Mouse (Mus musculus) kidney, adult 11 months (tissue): ENCODE data around the gene Bscl2.
"Not testable (repeated sequence)": the region's sequence is repeated elsewhere in the genome, so short reads cannot be mapped to it uniquely, and the experiment has no call there.

Source experiments
- DNase-seq: peaks from one replicate; pipeline ENCODE4 v3.0.0; 2022

Gene Bscl2

GRCm38 (mm10) chr19:8831262-8831661, 6.0 kb upstream of the Bscl2 start:
- DNase-seq, result no peak

- no peak for DNase-seq
These were observed 4.3 kb upstream of the Bscl2 start for GRCm38 (mm10) chr19:8832971-8833370.

DNA sequence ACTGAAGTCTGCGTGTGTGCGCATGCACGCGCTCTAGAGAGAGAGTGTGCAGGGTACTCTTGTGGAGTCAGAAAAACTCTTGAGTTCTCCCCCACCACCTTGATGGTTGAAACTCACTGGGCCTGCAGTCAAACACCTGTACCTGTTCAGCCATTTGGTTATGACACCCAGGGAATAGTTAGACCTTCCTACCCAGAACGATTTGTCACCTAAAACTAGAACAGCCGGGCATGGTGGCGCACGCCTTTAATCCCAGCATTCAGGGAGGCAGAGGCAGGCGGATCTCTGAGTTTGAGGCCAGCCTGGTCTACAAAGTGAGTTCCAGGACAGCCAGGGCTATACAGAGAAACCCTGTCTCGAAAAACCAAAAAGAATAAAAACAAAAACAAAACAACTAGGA, 940 bp upstream of the Bscl2 start:
- DNase-seq, result not testable (repeated sequence)

- peak; percentile 68 for DNase-seq
These were observed 919 bp downstream of the Bscl2 start for GRCm38 (mm10) chr19:8838041-8838730.

- DNase-seq, result no peak
These were observed 2.0 kb downstream of the Bscl2 start, which contains the start of gene Gng3 for GRCm38 (mm10) chr19:8839103-8839907. TSS of gene Gng3 (minus strand) at chr19:8839194.

DNA sequence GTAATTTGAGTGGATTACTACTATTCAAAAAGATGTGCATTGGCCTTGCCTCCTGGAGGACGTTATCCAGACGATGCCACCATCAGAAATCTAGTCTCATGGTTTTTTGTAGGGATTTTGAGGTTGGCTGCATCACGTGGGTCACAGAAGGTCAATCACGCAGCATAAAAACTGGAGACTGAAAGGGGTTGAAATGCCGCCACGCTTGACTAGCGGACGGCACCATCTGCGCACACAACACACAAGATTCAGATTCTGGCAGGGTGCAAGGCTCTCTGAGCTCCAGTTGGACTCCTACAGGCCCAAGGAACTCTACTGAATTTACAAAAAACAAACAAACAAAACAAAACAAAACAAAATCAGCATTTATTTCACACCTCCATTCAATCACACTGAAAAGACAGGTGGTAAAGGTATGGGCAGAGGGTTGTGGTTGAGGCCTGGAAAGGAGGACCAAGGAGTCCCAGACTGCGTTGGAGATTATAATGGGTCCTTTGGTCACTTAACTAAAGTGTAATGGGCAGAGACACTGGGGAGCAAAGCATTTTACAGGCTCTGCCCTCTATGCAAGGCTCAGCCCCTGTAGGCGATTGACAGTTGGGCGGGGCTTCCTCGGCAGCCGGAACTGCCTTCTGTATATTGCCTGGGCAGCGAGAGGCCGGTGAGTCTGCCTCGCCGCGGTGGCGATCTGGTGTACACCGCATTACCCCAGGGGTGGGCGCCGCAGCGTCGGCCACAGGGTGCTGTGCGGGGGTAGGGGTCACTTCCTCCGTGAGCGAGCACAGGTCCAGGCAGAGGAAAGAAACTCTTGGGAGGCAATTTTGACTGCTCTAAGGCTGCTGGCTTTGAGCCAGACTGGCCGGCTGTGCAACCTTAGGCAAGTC, 2.9 kb downstream of the Bscl2 start:
- peak; percentile 85 for DNase-seq

DNA sequence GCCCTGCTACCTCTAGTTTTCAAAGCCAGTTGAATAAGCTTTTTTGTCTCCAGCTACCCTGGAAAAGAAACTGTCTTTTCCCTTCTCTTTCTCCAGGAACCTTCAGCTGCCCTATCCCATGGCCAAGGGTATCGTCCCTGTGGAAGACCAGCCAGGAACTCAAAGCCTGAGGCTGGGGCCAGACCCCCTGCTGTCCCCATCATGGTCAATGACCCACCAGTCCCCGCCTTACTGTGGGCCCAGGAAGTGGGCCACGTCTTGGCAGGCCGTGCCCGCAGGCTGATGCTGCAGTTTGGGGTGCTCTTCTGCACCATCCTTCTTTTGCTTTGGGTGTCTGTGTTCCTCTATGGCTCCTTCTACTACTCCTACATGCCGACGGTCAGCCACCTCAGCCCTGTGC, 3.7 kb downstream of the Bscl2 start:
- no peak for DNase-seq

GRCm38 (mm10) chr19:8842961-8843360, 5.7 kb downstream of the Bscl2 start:
- no peak for DNase-seq

DNA sequence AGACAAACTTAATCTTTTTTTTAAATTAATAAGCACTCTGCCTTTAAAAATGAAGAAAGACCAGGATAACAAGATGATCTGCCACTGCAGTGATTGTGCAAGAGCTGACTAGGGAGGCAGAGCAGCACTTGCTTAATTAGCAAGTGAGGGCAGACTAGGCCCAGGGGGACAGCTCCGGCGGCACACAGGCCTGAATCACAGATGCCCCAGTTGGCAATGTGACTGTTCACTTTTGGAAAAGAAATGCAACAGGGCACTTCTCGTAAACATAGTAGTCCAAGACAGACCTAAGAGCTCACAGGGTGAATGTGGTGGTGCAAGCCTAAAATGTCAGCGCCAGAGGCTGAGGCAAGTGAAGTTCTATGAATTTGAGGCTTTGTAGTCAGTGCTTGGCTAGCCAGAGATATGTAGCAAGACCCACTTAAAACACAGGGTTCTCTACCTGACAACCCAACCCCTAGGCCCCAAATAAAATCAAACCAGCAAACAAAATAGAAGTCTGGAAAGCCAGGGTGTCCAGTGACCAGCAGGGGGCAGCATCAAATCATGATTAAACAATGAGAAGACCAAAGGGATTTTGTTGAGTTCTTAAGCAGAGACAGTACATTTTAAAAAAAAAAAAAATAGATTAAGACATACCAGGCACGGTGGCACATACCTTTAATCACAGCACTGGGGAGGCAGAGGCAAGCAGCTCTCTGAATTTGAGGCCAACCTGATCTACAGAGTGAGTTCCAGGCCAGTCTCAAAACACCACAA, 7.3 kb downstream of the Bscl2 start:
- DNase-seq, result peak; percentile 44

DNA sequence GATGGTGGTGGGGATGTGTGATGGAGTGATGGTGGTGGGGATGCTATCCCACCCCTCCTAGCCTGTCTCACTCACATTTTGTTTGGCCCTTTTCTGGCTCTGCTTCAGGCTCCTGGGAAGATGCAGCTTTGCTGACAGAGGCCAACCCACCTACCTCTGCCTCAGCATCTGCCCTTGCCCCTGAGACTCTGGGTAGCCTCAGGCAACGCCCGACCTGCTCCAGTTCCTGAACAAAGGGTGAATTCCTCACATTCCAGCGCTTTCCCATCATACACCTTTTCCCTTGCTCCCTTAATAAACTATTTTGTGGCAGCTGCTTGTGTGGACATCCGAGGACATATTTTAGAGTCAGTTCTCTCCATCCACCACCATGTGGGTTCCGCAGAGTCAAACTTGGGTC, 11.1 kb downstream of the Bscl2 start:
- DNase-seq, result no peak

DNA sequence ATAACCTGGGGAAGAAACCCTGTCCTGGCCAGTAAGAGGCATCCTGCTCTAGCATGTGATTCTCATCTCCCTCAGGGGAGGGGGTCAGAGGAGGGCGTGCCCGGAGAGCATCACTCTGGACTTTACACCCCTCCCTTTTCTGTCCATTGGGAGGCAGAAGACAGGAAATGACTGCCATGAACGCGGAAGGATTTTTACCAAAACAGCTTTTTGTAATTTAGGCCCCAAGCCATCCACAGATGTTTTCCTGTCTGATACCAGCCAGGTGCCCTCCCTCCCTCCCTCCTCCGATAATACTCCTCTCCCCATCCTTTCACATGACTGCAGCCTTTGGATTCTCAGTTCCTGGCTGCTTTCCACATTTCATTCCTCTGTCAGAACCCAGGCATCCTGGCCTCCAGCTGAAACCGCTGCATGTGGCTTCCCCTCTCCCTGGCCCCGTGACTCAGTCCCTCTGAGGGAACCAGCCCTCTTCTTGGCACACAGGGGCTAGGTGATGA, 13.2 kb downstream of the Bscl2 start, which contains the start of gene Lrrn4cl:
Lrrn4cl (plus strand) TSS at position 367 of the 500 bp plus-strand sequence.
- DNase-seq, result no peak

GRCm38 (mm10) chr19:8851639-8852038, 14.4 kb downstream of the Bscl2 start:
- DNase-seq, result no peak

DNA sequence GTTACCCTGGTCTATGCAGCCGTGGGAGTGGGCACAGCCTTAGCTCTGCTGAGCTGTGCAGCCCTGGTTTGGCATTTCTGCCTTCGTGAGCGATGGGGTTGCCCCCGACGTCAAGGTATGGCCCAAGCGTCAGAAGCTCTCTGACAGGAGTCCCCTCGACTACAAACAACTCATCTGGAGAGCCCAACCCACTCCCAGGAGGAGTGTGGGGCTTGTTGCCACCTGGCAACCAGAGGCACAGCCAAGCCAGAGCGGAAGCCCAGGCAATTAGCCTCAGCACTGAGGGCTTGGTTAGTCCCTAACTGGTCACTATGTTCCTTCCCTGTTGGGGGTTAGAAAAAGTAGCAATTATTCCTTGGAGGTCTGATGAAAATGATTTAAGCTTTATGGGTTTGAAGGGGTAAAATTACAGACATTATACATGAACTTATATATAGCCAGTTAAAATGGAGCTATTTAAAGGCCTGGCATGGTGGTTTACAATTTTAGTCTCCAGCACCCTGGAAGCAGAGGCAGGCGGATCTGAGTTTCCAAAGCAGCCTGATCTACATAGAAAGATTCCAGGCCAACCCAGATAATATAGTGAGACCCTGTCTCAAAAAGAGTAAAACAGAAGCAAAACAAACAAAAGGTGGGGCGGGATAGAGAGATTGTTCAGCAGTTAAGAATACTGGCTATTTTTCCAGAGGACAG, 15.1 kb downstream of the Bscl2 start:
- no peak for DNase-seq

DNA sequence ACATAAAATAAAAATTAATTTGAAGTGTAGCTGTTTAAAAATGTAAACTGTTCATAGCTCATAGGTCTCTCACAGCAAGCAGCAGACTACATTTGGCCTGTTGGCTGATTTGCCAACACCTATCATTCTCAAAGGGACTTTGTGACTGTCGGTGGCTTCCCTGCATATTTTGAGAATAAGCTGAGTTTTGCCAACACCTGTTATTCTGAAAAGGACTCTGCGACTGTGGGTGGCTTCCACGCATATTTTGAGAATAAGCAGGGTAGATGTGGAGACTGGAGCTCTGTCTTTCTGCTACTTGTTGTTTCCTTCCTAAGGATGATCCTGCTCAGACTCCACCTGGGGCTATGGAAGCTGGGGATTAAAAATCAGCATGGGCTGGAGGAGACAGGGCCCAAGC, 15.8 kb downstream of the Bscl2 start:
- no peak for DNase-seq

DNA sequence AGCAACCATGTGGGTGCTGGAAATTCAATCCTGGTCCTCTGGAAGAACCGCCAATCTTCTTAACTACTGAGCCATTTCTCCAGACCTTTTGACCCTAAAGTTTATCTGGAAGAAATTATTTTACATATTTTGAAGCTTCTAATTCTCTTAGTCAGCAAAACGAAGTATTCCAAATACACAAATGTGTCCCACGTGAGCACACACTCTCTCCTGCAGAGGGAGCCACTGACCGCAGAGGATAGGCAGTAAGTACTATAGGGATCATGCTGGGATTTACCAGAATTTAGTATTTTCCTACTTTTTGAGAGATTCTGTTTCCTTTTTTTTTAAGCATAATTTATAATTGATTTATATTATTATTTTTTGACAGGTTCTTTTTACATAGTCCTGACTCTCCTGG, 20.4 kb downstream of the Bscl2 start:
- peak; percentile 45 for DNase-seq

GRCm38 (mm10) chr19:8859018-8859417, 21.8 kb downstream of the Bscl2 start:
- DNase-seq, result no peak

DNA sequence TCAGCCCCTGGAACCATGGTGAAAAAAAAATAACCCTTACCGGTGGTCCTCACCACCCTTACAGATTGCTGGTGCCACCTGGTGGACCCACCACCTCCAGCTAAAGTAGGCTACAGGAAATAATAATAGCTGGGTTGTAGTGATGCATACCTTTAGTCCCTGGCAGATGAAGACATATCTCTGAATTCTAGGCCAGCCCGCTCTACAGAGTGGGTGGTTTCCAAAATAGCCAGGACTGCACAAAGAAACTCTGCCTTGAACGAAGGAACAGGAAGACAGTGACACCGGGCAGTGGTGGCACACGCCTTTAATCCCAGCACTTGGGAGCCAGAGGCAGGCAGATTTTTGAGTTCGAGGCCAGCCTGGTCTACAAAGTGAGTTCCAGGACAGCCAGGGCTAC, 27.0 kb downstream of the Bscl2 start:
- DNase-seq, result no peak

- DNase-seq, result not testable (repeated sequence)
These were observed 33.1 kb downstream of the Bscl2 start for GRCm38 (mm10) chr19:8870381-8870780.

GRCm38 (mm10) chr19:8870838-8871237, 33.6 kb downstream of the Bscl2 start:
- DNase-seq, result no peak

- peak; percentile 98 for DNase-seq
These were observed 34.3 kb downstream of the Bscl2 start, which contains the start of gene Ubxn1 for GRCm38 (mm10) chr19:8871267-8872186. TSS of gene Ubxn1 (plus strand) at chr19:8871496.
